In the genomic region with DNA sequence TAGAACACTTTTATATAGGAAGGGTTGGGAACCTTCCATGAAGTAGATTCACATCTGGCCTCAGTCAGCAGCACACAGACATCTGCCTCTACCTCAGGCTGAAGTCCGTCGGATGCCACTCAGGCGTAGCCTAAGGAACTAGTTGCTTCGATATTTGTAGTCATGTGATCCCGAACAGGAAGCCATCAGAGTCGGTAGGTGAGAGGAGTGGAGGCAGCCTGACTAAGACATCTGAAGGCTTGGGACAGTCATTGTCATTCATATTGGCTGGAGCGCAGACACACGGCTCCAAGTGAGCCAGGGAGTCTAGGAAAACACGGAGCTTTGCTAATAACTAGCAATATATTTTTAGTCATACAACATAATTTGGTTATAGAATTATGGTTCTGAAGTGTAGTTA, we compare ENCODE assay signal across 22 mouse cellular contexts. TPM values are rescaled to one million over a fixed set of nuclear protein-coding genes. Genes with fewer than 3 reads are reported as not detected.
DNase-seq lines count a peak whose midpoint lies in the region.
"Had no signal": no experiment of that assay in that cellular context is flagged by ENCODE, and none has a peak within 500 bp of the region (broad histone marks: within the 10 kb centered on the region; RNA-seq: fewer than 3 reads in every experiment).

No protein-coding gene starts in this region.

- peak; percentile 88 for DNase-seq in heart, adult 11 months
- no peak for DNase-seq in heart, postnatal 4 days
- DNase-seq in ES-CJ7 (ENCODE audit: low read depth, low spot score) (peak; percentile 53), R1 (ENCODE audit: low read depth, low spot score) (peak; percentile 63), ZHBTc4 (ENCODE audit: low read depth, low spot score) (peak; percentile 71)
- DNase-seq in frontal cortex, postnatal 36 days (ENCODE audit: low spot score in 2 of 2) = no peak
- no peak for DNase-seq in right cerebral cortex, adult 2 months (ENCODE audit: low spot score in 2 of 2)
- no peak for DNase-seq in ovary, postnatal 36 days (ENCODE audit: low spot score)
- DNase-seq: adrenal gland, adult 2 months; adrenal gland, adult 8-10 months; adrenal gland, postnatal 10 days; adrenal gland, postnatal 14 days; adrenal gland, postnatal 25 days; adrenal gland, postnatal 36 days; B cell, adult 2 months; cerebellum, adult 11 months; cerebellum, adult 11-12 months; cerebellum, adult 18-20 months; cerebellum, adult 2 months; cerebellum, adult 8-10 months had no signal

RNA-seq across cellular contexts. Expression of gene Osmr, which starts 6.4 kb away (rescaled TPM):
- 1 to 10 TPM; 7.7 to 8.4 TPM for total RNA-seq in heart, postnatal 4 days (2021)
- total RNA-seq: CH12.LX, MEL had no signal

Comparison
In these comparisons a context has a peak if more than half of its experiments do, and no peak if none do; other contexts are left out.
1. DNase-seq: peak in heart, adult 11 months (single experiment), ES-CJ7 (single experiment), R1 (single experiment) and ZHBTc4 (single experiment); none in heart, postnatal 4 days (single experiment), frontal cortex, postnatal 36 days (0 of 2), right cerebral cortex, adult 2 months (0 of 2) and ovary, postnatal 36 days (single experiment).